12 mouse cellular contexts compared by ENCODE assay signal in genomic region chr19:40630096-40630495, GRCm38 (mm10). TPM values are rescaled to one million over a fixed set of nuclear protein-coding genes. Genes with fewer than 3 reads are reported as not detected.
DNase-seq lines count a peak whose midpoint lies in the region; ATAC-seq and TF ChIP-seq lines count a peak whose summit lies in the region.
"Had no signal": no experiment of that assay in that cellular context is flagged by ENCODE, and none has a peak within 500 bp of the region (broad histone marks: within the 10 kb centered on the region; RNA-seq: fewer than 3 reads in every experiment).

No protein-coding gene starts in this region.

- no peaks in the 10 kb centered on the region for H3K4me1 ChIP-seq in heart, embryonic 10.5 days
- H3K4me1 ChIP-seq in lung, embryonic 16.5 days (replicated peaks; ENCODE audit: control insufficient read depth, insufficient read depth, low read length), result no peaks in the 10 kb centered on the region
- no peaks in the 10 kb centered on the region for H3K4me1 ChIP-seq in heart, postnatal 0 days (ENCODE audit: control insufficient read depth, insufficient read depth)
- H3K4me1 ChIP-seq: forebrain, embryonic 13.5 days; hindbrain, embryonic 15.5 days; liver, embryonic 12.5 days had no signal

- WGBS in heart, embryonic 10.5 days, result 81% methylated on average over 3 of the region's 3 CpGs
- 80% methylated on average over 3 of the region's 3 CpGs for WGBS in lung, embryonic 16.5 days
- WGBS in heart, postnatal 0 days, result 67% methylated on average over 3 of the region's 3 CpGs

- peak; percentile 30 to 69 for DNase-seq in heart, adult 18-20 months
- DNase-seq in heart, embryonic 10.5 days (ENCODE audit: low spot score), result no peak
- no peak for DNase-seq in lung, postnatal 14 days
- no peak for DNase-seq in heart, postnatal 0 days (ENCODE audit: low spot score)
- DNase-seq in cerebellum, postnatal 14 days, result no peak
- DNase-seq: thymus, postnatal 25 days had no signal

- no peak overlapping the region for H3K4me2 ChIP-seq in lung, embryonic 16.5 days (ENCODE audit: low read depth, low read length)
- no peak overlapping the region for H3K4me2 ChIP-seq in heart, postnatal 0 days (ENCODE audit: low read depth, low read length)
- H3K4me2 ChIP-seq: forebrain, embryonic 13.5 days; hindbrain, embryonic 15.5 days; liver, embryonic 12.5 days had no signal

- no peak for TF ChIP-seq CTCF in heart, postnatal 0 days (IDR thresholded peaks at IDR 0.05; ENCODE audit: low read depth)

- H3K4me3 ChIP-seq in heart, embryonic 10.5 days, result no peak overlapping the region
- H3K4me3 ChIP-seq in lung, embryonic 16.5 days (ENCODE audit: low read length), result no peak overlapping the region
- H3K4me3 ChIP-seq in heart, postnatal 0 days (ENCODE audit: low read depth, low read length), result no peak overlapping the region
- H3K4me3 ChIP-seq: forebrain, embryonic 13.5 days; hindbrain, embryonic 15.5 days; liver, embryonic 12.5 days had no signal

- H3K27ac ChIP-seq in heart, embryonic 10.5 days, result no peak overlapping the region
- peak overlapping the region; percentile 30; the same call in 1 of the 2 replicates for H3K27ac ChIP-seq in lung, embryonic 16.5 days (ENCODE audit: low read length)
- H3K27ac ChIP-seq in heart, postnatal 0 days (ENCODE audit: low read depth), result peak overlapping the region; percentile 67
- H3K27ac ChIP-seq: forebrain, embryonic 13.5 days; hindbrain, embryonic 15.5 days; liver, embryonic 12.5 days had no signal

- no peaks in the 10 kb centered on the region for H3K36me3 ChIP-seq in heart, embryonic 10.5 days
- H3K36me3 ChIP-seq in lung, embryonic 16.5 days (ENCODE audit: control insufficient read depth, insufficient read depth, low read length), result no peaks in the 10 kb centered on the region
- no peaks in the 10 kb centered on the region for H3K36me3 ChIP-seq in heart, postnatal 0 days (replicated peaks; ENCODE audit: control insufficient read depth, insufficient read depth, low read length)
- H3K36me3 ChIP-seq: hindbrain, embryonic 15.5 days; liver, embryonic 12.5 days had no signal

- TF ChIP-seq EP300 in heart, postnatal 0 days (IDR thresholded peaks at IDR 0.05; ENCODE audit: low read depth), result no peak

- no peak overlapping the region for H3K9ac ChIP-seq in lung, embryonic 16.5 days (ENCODE audit: low read length)
- no peak overlapping the region for H3K9ac ChIP-seq in heart, postnatal 0 days (replicated peaks; ENCODE audit: low read depth, low read length)
- H3K9ac ChIP-seq: forebrain, embryonic 13.5 days; hindbrain, embryonic 15.5 days; liver, embryonic 12.5 days had no signal

- no peaks in the 10 kb centered on the region for H3K27me3 ChIP-seq in heart, embryonic 10.5 days (ENCODE audit: insufficient read depth, poor library complexity, severe bottlenecking)
- H3K27me3 ChIP-seq in lung, embryonic 16.5 days (ENCODE audit: control insufficient read depth, insufficient read depth, low read depth, low read length), result no peaks in the 10 kb centered on the region
- no peaks in the 10 kb centered on the region for H3K27me3 ChIP-seq in heart, postnatal 0 days (ENCODE audit: control insufficient read depth, insufficient read depth, low read length)
- H3K27me3 ChIP-seq: forebrain, embryonic 13.5 days; hindbrain, embryonic 15.5 days; liver, embryonic 12.5 days had no signal

- H3K9me3 ChIP-seq in heart, embryonic 10.5 days, result no peaks in the 10 kb centered on the region
- no peaks in the 10 kb centered on the region for H3K9me3 ChIP-seq in lung, embryonic 16.5 days (ENCODE audit: control insufficient read depth, low read length)
- no peaks in the 10 kb centered on the region for H3K9me3 ChIP-seq in heart, postnatal 0 days (replicated peaks; ENCODE audit: control insufficient read depth, low read length)
- H3K9me3 ChIP-seq: forebrain, embryonic 13.5 days; hindbrain, embryonic 15.5 days; liver, embryonic 12.5 days had no signal

- ATAC-seq in lung, embryonic 16.5 days (ENCODE audit: low read depth), result no peak
- ATAC-seq in heart, postnatal 0 days (ENCODE audit: insufficient read depth, low read depth), result no peak
- ATAC-seq in megakaryocyte progenitor cell, adult 5-6 weeks (replicated peaks; ENCODE audit: poor library complexity), result 0 out of 2 replicates have a peak, but pooled peaks have one; percentile 36
- ATAC-seq in CD4-positive, CD25-positive, alpha-beta regulatory T cell, adult 4 months, result no peak
- ATAC-seq: forebrain, embryonic 13.5 days; liver, embryonic 12.5 days had no signal

RNA-seq across cellular contexts. Expression of gene Entpd1, which starts 17.9 kb away (rescaled TPM):
- total RNA-seq in heart, adult 18-20 months (2021), result 10 to 100 TPM; 21.1 to 22.2 TPM
- 6.3 and 10.3 TPM in 2 replicates for polyA plus RNA-seq in heart, embryonic 10.5 days (2016; fragmentation: Nextera tagmentation; extraction: Ambion mirVana)
- polyA plus RNA-seq in lung, embryonic 16.5 days (2015; fragmentation: Nextera tagmentation; extraction: Ambion mirVana), result 16.8 and 18.6 TPM in 2 replicates
- total RNA-seq in heart, postnatal 0 days (2014; rRNA removed; ENCODE audit: low replicate concordance), result 18.5 and 31.7 TPM in 2 replicates
- polyA plus RNA-seq in heart, postnatal 0 days (2015; fragmentation: Nextera tagmentation; extraction: Ambion mirVana), result 9.2 and 10.3 TPM in 2 replicates
- total RNA-seq in megakaryocyte progenitor cell, adult 5-6 weeks (2015), result 6.4 and 7.9 TPM in 2 replicates
- 7.5 and 19.3 TPM in 2 replicates for total RNA-seq in megakaryocyte progenitor cell, adult 5-6 weeks (2017)
- polyA plus RNA-seq in CD4-positive, CD25-positive, alpha-beta regulatory T cell, adult 4 months (2017; shearing (Covaris generic)), result 10 to 100 TPM; 44.4 to 58.8 TPM

RNA-seq across cellular contexts. Expression of gene Tctn3, which starts 18.1 kb away (rescaled TPM):
- 1 to 10 TPM; 7.1 to 7.2 TPM for total RNA-seq in heart, adult 18-20 months (2021)
- 9.0 and 11.0 TPM in 2 replicates for polyA plus RNA-seq in heart, embryonic 10.5 days (2016; fragmentation: Nextera tagmentation; extraction: Ambion mirVana)
- 11.8 and 12.7 TPM in 2 replicates for polyA plus RNA-seq in lung, embryonic 16.5 days (2015; fragmentation: Nextera tagmentation; extraction: Ambion mirVana)
- total RNA-seq in heart, postnatal 0 days (2014; rRNA removed; ENCODE audit: low replicate concordance), result 10.7 and 16.2 TPM in 2 replicates
- polyA plus RNA-seq in heart, postnatal 0 days (2015; fragmentation: Nextera tagmentation; extraction: Ambion mirVana), result 6.7 and 7.0 TPM in 2 replicates
- 4.7 and 7.5 TPM in 2 replicates for total RNA-seq in megakaryocyte progenitor cell, adult 5-6 weeks (2015)
- 5.3 and 6.6 TPM in 2 replicates for total RNA-seq in megakaryocyte progenitor cell, adult 5-6 weeks (2017)
- polyA plus RNA-seq in CD4-positive, CD25-positive, alpha-beta regulatory T cell, adult 4 months (2017; shearing (Covaris generic)), result 10 to 100 TPM in 1 of 2 experiments, 1 to 10 TPM in 1; 8.5 to 13.1 TPM

RNA-seq across cellular contexts. Expression of gene Aldh18a1, which starts 41.8 kb away (rescaled TPM):
- total RNA-seq in heart, adult 18-20 months (2021), result 1 to 10 TPM; 6.4 to 7.9 TPM
- 63.9 and 66.2 TPM in 2 replicates for polyA plus RNA-seq in heart, embryonic 10.5 days (2016; fragmentation: Nextera tagmentation; extraction: Ambion mirVana)
- polyA plus RNA-seq in lung, embryonic 16.5 days (2015; fragmentation: Nextera tagmentation; extraction: Ambion mirVana), result 40.7 and 50.6 TPM in 2 replicates
- total RNA-seq in heart, postnatal 0 days (2014; rRNA removed; ENCODE audit: low replicate concordance), result 41.3 and 42.8 TPM in 2 replicates
- polyA plus RNA-seq in heart, postnatal 0 days (2015; fragmentation: Nextera tagmentation; extraction: Ambion mirVana), result 20.6 and 20.9 TPM in 2 replicates
- total RNA-seq in megakaryocyte progenitor cell, adult 5-6 weeks (2015), result 35.5 and 39.4 TPM in 2 replicates
- 34.3 and 44.5 TPM in 2 replicates for total RNA-seq in megakaryocyte progenitor cell, adult 5-6 weeks (2017)
- 10 to 100 TPM; 39.2 to 80.4 TPM for polyA plus RNA-seq in CD4-positive, CD25-positive, alpha-beta regulatory T cell, adult 4 months (2017; shearing (Covaris generic))

Comparison
In these comparisons a context has a peak if more than half of its experiments do, and no peak if none do; other contexts are left out.
1. DNase-seq: peak in heart, adult 18-20 months (2 of 2); none in heart, embryonic 10.5 days (single experiment), lung, postnatal 14 days (single experiment), heart, postnatal 0 days (single experiment) and cerebellum, postnatal 14 days (0 of 2).